Mouse (Mus musculus) heart, embryonic 11.5 days (tissue): ENCODE measurements around the gene Pnpla3. TPM values are rescaled to one million over a fixed set of nuclear protein-coding genes. Genes with fewer than 3 reads are reported as not detected.

Source experiments
- ATAC-seq: fragments of 200-750 bp; cut with Nextera tagmentation; replicated peaks from 2 replicates; pipeline ENCODE4 v1.8.0; 2017; ENCODE audit warnings: moderate library complexity; ENCODE audit not compliant: insufficient number of reproducible peaks, low FRiP score, low TSS enrichment
- H3K27ac ChIP-seq: fragments of 300-500 bp; sonication (generic); 2 replicates; pipeline ENCODE4 v1.5.1; 2014; ENCODE audit warnings: mild to moderate bottlenecking, low read depth, low read length
- H3K27me3 ChIP-seq: fragments of 300-500 bp; sonication (generic); 2 replicates; pipeline ENCODE4 v1.6.1; 2014; ENCODE audit warnings: mild to moderate bottlenecking, low read length, mixed read lengths; ENCODE audit not compliant: control insufficient read depth, insufficient read depth
- H3K36me3 ChIP-seq: fragments of 300-500 bp; sonication (generic); 2 replicates; pipeline ENCODE4 v1.6.1; 2014; ENCODE audit warnings: mild to moderate bottlenecking, low read length, moderate library complexity, mixed read lengths; ENCODE audit not compliant: control insufficient read depth, insufficient read depth
- H3K4me1 ChIP-seq: fragments of 300-500 bp; sonication (generic); 2 replicates; pipeline ENCODE4 v1.6.1; 2014; ENCODE audit warnings: low read length; ENCODE audit not compliant: control insufficient read depth, insufficient read depth
- H3K4me2 ChIP-seq: fragments of 300-500 bp; sonication (generic); 2 replicates; pipeline ENCODE4 v1.6.1; 2014; ENCODE audit warnings: mild to moderate bottlenecking, moderate library complexity
- H3K4me3 ChIP-seq: fragments of 300-500 bp; sonication (generic); 2 replicates; pipeline ENCODE4 v1.5.1; 2014; ENCODE audit warnings: low read depth, low read length
- H3K9ac ChIP-seq: fragments of 300-500 bp; sonication (generic); 2 replicates; pipeline ENCODE4 v1.6.1; 2014; ENCODE audit warnings: mild to moderate bottlenecking, low read depth, low read length, moderate library complexity
- H3K9me3 ChIP-seq: fragments of 300-500 bp; sonication (generic); replicated peaks from 2 replicates; pipeline ENCODE4 v1.6.1; 2016; ENCODE audit warnings: low read length; ENCODE audit not compliant: control insufficient read depth
- WGBS: fragments of 180-500 bp; shearing (Covaris S2); extraction: QIAGEN DNeasy Blood & Tissue Kit; methylation state at CpG from one replicate; pipeline ENCODE4 v1.1.7; 2014; ENCODE audit not compliant: insufficient replicate concordance; 5-methylcytosine and 5-hydroxymethylcytosine counted together
- polyA plus RNA-seq: library from polyadenylated mRNA; unstranded; fragments of >200 nt; fragmentation: Nextera tagmentation; extraction: Ambion mirVana; gene quantifications from 2 replicates; pipeline ENCODE4 v1.2.1, GENCODE M21; 2014

The Pnpla3 gene
- polyA plus RNA-seq, 1 experiment from 2014 or later, result 0.97 TPM

DNA sequence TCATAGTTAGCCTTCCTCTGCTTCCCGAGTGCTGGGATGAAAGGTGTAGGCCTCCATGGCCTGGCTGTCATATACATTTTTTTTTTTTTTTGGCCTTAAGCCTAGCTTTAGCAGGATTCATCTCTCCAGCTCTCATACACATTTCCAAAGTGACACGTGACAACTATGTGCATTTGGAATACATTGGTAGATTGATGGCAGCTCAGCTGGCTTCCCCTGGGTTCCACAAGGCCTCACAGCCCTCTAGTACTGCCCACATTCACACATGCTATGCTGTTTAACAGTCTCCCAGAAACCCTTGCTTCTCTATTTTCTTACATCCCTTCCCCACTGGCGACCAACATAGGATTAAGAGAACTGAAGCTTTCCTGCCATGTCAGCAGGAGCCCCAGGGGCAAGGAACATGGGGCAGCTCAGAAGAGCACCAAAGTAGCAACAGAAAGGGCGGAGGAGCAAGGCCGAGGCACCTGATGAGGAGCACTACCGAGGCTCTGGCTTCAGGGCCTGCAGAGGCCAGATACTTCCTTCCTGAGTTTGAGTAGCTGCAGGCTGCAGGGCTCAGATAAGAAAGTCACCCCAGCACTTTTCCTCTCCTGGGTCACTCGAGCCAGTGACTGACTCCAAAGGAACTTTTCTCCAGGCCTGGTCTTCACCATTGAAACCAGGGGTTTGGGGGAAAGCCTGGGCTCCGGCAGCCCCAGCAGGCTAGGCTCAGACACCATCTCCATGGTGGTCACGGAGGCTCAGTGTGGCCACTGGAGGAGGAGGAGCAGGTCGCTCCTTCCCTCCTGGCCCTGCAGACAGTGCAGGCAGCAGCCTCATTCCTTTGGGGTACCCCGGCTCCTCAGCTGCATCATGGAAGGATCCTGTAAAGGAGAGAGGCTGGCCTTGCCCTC lies 42.1 kb downstream of the Pnpla3 start:
- peaks cover 20% of the 10 kb centered on the region for H3K4me1 ChIP-seq
- no peaks in the 10 kb centered on the region for H3K9me3 ChIP-seq
- ATAC-seq, result peak; percentile 81
- 59% methylated on average over 11 of the region's 11 CpGs for WGBS
- H3K9ac ChIP-seq, result no peak overlapping the region
- H3K27me3 ChIP-seq, result no peaks in the 10 kb centered on the region
- peak overlapping the region; percentile 79 for H3K27ac ChIP-seq
- peak overlapping the region; percentile 16; the same call in 1 of the 2 replicates for H3K4me2 ChIP-seq
- no peak overlapping the region for H3K4me3 ChIP-seq
- peaks cover 32% of the 10 kb centered on the region for H3K36me3 ChIP-seq

DNA sequence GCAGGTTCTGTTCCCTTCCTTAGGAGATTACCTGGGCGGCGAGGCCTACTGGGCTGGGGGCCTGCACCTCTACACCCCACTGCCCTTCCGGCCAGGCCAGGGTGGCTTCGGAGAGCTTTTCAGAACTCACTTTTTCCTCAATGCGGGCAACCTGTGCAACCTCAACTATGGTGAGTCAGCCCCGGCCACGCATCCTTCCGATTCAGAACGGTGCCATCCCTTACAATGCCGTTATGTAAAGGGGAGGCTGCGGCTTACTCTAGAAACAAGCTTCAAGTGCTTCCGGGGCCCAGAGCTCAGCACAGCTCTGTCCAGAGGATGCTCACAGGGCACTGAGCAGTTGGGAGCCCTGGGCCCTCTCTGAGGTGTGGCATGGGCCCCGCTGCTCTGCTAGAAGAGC lies 42.8 kb downstream of the Pnpla3 start:
- Histone ChIP-seq H3K9ac (no peak overlapping the region), H3K4me3 (no peak overlapping the region), H3K9me3 (no peaks in the 10 kb centered on the region), H3K27me3 (no peaks in the 10 kb centered on the region), H3K36me3 (peaks cover 28% of the 10 kb centered on the region), H3K4me2 (0 out of 2 replicates have a peak overlapping the region, but pooled peaks have one; percentile 3), H3K4me1 (peaks cover 24% of the 10 kb centered on the region), H3K27ac (peak overlapping the region; percentile 79)
- ATAC-seq, result 0 out of 2 replicates have a peak, but pooled peaks have one; percentile 17
- WGBS, result 90% methylated on average over 13 of the region's 13 CpGs

DNA sequence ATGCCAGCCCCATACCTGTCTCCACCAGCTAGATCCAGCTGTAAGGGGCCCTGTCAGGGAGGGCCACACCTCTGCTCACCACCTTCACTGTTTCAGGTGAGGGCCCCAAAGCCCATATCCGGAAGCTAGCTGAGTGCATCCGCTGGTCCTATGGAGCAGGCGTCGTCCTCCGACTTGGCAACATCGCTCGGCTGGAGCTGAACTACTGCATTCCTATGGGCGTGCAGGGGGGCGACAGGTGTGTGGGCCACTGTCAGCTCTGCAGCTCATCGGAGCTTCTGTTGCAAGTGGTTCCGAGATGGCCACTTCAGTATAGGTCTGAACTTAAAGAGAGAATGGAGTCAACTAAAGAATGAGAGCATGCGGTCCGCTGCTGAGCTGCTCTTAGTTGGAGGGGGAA lies 43.3 kb downstream of the Pnpla3 start:
- Histone ChIP-seq H3K36me3 (peaks cover 23% of the 10 kb centered on the region), H3K27me3 (no peaks in the 10 kb centered on the region), H3K4me1 (peaks cover 27% of the 10 kb centered on the region), H3K9me3 (no peaks in the 10 kb centered on the region), H3K27ac (no peak overlapping the region), H3K9ac (no peak overlapping the region), H3K4me3 (no peak overlapping the region), H3K4me2 (no peak overlapping the region)
- 89% methylated on average over 13 of the region's 13 CpGs for WGBS
- no peak for ATAC-seq

- ATAC-seq, result no peak
- Histone ChIP-seq H3K27me3 (no peaks in the 10 kb centered on the region), H3K4me2 (no peak overlapping the region), H3K9me3 (no peaks in the 10 kb centered on the region), H3K27ac (no peak overlapping the region), H3K9ac (no peak overlapping the region), H3K4me3 (no peak overlapping the region), H3K4me1 (peaks cover 34% of the 10 kb centered on the region), H3K36me3 (peaks cover 17% of the 10 kb centered on the region)
- WGBS, result 78% methylated on average over 4 of the region's 4 CpGs
Measured at GRCm38 (mm10) chr15:84211564-84211963, 43.9 kb downstream of the Pnpla3 start.

DNA sequence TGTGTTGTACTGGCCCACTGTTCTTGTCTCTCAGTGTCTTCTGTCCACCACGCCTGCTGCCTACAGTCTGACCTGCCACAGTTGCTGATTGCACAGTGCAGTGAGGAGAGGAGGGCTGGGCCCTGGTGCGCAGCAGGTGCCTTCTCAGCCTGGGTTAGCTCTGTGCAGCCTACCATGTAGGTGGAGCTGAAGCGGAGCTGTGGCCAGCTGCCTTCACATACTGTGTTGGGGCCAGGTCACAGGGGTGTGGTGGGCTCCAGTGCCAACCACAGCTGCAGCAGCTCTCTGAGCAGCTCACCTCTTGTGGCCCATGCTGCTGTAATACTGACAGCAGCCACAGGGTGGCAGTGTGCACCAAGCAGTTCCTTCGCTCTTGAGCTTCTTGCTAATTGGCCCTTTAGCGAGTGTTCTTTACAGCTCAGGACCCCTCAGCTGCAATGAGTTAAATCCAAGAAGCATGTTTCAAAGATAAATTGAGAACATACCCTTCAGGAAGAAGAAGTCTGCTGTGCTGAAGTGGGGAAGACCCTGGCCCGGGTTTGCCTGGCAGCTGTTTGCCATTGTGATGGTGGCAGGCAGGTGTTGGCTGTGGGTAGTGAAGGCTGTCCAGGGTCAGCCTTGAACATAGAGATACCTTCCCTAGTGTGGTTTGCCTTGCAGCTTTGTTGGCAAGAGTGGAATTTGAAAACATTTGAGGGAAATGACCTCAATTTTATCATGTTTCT lies 44.6 kb downstream of the Pnpla3 start:
- Histone ChIP-seq H3K9me3 (no peaks in the 10 kb centered on the region), H3K4me1 (peaks cover 37% of the 10 kb centered on the region), H3K4me3 (no peak overlapping the region), H3K9ac (no peak overlapping the region), H3K27me3 (no peaks in the 10 kb centered on the region), H3K27ac (no peak overlapping the region), H3K36me3 (peaks cover 15% of the 10 kb centered on the region), H3K4me2 (no peak overlapping the region)
- no peak for ATAC-seq
- 42% methylated on average over 6 of the region's 6 CpGs for WGBS

DNA sequence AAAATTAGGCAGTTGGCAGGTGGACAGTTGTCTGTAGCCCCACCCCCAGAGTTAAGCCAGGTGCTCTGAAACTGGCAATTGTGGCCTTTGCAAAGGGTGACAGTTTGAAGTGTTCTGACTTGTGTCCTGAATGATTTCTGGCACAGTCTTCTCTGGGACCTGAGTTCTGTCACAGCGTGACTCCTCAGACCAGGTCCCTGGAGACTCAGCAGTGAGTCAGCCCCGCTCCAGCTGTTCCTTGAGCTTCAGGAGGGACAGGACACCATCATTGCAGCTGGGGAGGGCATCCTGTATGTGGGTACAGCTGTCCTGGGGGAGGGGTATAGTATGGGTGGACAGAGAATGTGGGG lies 45.1 kb downstream of the Pnpla3 start:
- Histone ChIP-seq H3K9ac (peak overlapping the region; percentile 24; the same call in 1 of the 2 replicates), H3K36me3 (peaks cover 13% of the 10 kb centered on the region), H3K4me3 (no peak overlapping the region), H3K9me3 (no peaks in the 10 kb centered on the region), H3K27me3 (no peaks in the 10 kb centered on the region), H3K27ac (no peak overlapping the region), H3K4me2 (no peak overlapping the region), H3K4me1 (peaks cover 37% of the 10 kb centered on the region)
- WGBS, result 83% methylated on average over 2 of the region's 2 CpGs
- no peak for ATAC-seq

- Histone ChIP-seq H3K9ac (no peak overlapping the region), H3K4me1 (peaks cover 39% of the 10 kb centered on the region), H3K36me3 (peaks cover 10% of the 10 kb centered on the region), H3K27me3 (no peaks in the 10 kb centered on the region), H3K27ac (no peak overlapping the region), H3K4me3 (no peak overlapping the region), H3K4me2 (no peak overlapping the region), H3K9me3 (no peaks in the 10 kb centered on the region)
- WGBS, result 79% methylated on average over 6 of the region's 6 CpGs
- ATAC-seq, result no peak
Measured at GRCm38 (mm10) chr15:84213162-84213739, 45.6 kb downstream of the Pnpla3 start.

DNA sequence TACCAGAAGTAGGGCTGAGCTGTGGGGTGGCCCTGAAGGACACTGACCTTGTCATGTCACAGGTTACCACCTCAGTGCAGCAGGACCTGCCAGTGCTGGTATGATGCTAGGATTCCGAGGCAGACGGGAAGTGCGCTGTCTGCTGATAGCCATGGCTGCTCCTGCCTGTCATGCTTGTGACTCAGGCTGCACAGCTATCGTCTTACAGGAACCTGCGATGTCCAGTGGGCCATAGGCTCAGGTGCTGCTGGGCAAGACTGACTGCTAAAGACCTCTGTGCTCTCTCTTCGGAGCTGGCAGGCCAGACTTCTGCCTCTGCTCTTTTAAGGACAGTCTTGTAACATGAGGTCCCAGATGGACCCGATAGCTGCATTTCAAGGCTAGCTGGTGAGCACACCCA lies 46.8 kb downstream of the Pnpla3 start:
- no peaks in the 10 kb centered on the region for H3K27me3 ChIP-seq
- peaks cover 50% of the 10 kb centered on the region for H3K4me1 ChIP-seq
- no peaks in the 10 kb centered on the region for H3K9me3 ChIP-seq
- peaks cover 10% of the 10 kb centered on the region for H3K36me3 ChIP-seq
- H3K9ac ChIP-seq, result no peak overlapping the region
- no peak overlapping the region for H3K4me2 ChIP-seq
- no peak overlapping the region for H3K27ac ChIP-seq
- no peak overlapping the region for H3K4me3 ChIP-seq
- no peak for ATAC-seq
- 75% methylated on average over 7 of the region's 7 CpGs for WGBS
